Mouse (Mus musculus): ENCODE data around the gene Fam78b. TPM values are rescaled to one million over a fixed set of nuclear protein-coding genes. Genes with fewer than 3 reads are reported as not detected.

Fam78b gene
- polyA plus RNA-seq, 1 experiment, result 0.72 TPM

GRCm38 (mm10) chr1:167070306-167070705 is 69.1 kb downstream of the Fam78b start:
- no peaks in the 10 kb centered on the region for H3K27me3 ChIP-seq (ENCODE audit: control insufficient read depth, insufficient read depth, low read length)
- no peaks in the 10 kb centered on the region for H3K4me1 ChIP-seq (ENCODE audit: control insufficient read depth, insufficient read depth, insufficient read length)
- DNase-seq (ENCODE audit: low read depth in 1 of 2, low spot score in 2 of 2), result no peak
- H3K4me3 ChIP-seq (ENCODE audit: extremely low read depth, insufficient read depth, insufficient read length), result no peak overlapping the region
- no peak overlapping the region for H3K27ac ChIP-seq (ENCODE audit: insufficient read depth, low read length)
- TF ChIP-seq POLR2A (IDR thresholded peaks at IDR 0.05; ENCODE audit: low read depth, low read length) (no peak), CTCF (IDR thresholded peaks at IDR 0.05; ENCODE audit: extremely low read depth, insufficient read depth, insufficient read length, insufficient replicate concordance) (no peak)
- H3K36me3 ChIP-seq (ENCODE audit: control insufficient read depth, insufficient read depth, low read length), result no peaks in the 10 kb centered on the region
- 38% methylated on average over 6 of the region's 6 CpGs for WGBS

- Histone ChIP-seq H3K27me3 (ENCODE audit: control insufficient read depth, insufficient read depth, low read length) (no peaks in the 10 kb centered on the region), H3K36me3 (ENCODE audit: control insufficient read depth, insufficient read depth, low read length) (no peaks in the 10 kb centered on the region), H3K27ac (ENCODE audit: insufficient read depth, low read length) (no peak overlapping the region), H3K4me3 (ENCODE audit: extremely low read depth, insufficient read depth, insufficient read length) (no peak overlapping the region), H3K4me1 (ENCODE audit: control insufficient read depth, insufficient read depth, insufficient read length) (no peaks in the 10 kb centered on the region)
- DNase-seq (ENCODE audit: low read depth in 1 of 2, low spot score in 2 of 2), result no peak
- TF ChIP-seq POLR2A (IDR thresholded peaks at IDR 0.05; ENCODE audit: low read depth, low read length) (no peak), CTCF (IDR thresholded peaks at IDR 0.05; ENCODE audit: extremely low read depth, insufficient read depth, insufficient read length, insufficient replicate concordance) (no peak)
- WGBS, result 82% methylated on average over 8 of the region's 8 CpGs
These were observed 74.5 kb downstream of the Fam78b start for GRCm38 (mm10) chr1:167075726-167076125.

- DNase-seq (ENCODE audit: low read depth in 1 of 2, low spot score in 2 of 2), result no peak
- H3K4me1 ChIP-seq (ENCODE audit: control insufficient read depth, insufficient read depth, insufficient read length), result no peaks in the 10 kb centered on the region
- TF ChIP-seq POLR2A (IDR thresholded peaks at IDR 0.05; ENCODE audit: low read depth, low read length), result no peak
- no peak for TF ChIP-seq CTCF (IDR thresholded peaks at IDR 0.05; ENCODE audit: extremely low read depth, insufficient read depth, insufficient read length, insufficient replicate concordance)
- H3K27me3 ChIP-seq (ENCODE audit: control insufficient read depth, insufficient read depth, low read length), result no peaks in the 10 kb centered on the region
- H3K36me3 ChIP-seq (ENCODE audit: control insufficient read depth, insufficient read depth, low read length), result no peaks in the 10 kb centered on the region
- no peak overlapping the region for H3K27ac ChIP-seq (ENCODE audit: insufficient read depth, low read length)
- H3K4me3 ChIP-seq (ENCODE audit: extremely low read depth, insufficient read depth, insufficient read length), result no peak overlapping the region
- WGBS, result 36% methylated on average over 5 of the region's 5 CpGs
These were observed 78.3 kb downstream of the Fam78b start for GRCm38 (mm10) chr1:167079476-167079875.

- no peak overlapping the region for H3K27ac ChIP-seq (ENCODE audit: insufficient read depth, low read length)
- H3K27me3 ChIP-seq (ENCODE audit: control insufficient read depth, insufficient read depth, low read length), result no peaks in the 10 kb centered on the region
- no peak for TF ChIP-seq CTCF (IDR thresholded peaks at IDR 0.05; ENCODE audit: extremely low read depth, insufficient read depth, insufficient read length, insufficient replicate concordance)
- TF ChIP-seq POLR2A (IDR thresholded peaks at IDR 0.05; ENCODE audit: low read depth, low read length), result no peak
- H3K36me3 ChIP-seq (ENCODE audit: control insufficient read depth, insufficient read depth, low read length), result no peaks in the 10 kb centered on the region
- H3K4me1 ChIP-seq (ENCODE audit: control insufficient read depth, insufficient read depth, insufficient read length), result no peaks in the 10 kb centered on the region
- DNase-seq (ENCODE audit: low read depth in 1 of 2, low spot score in 2 of 2), result no peak
- WGBS, result 73% methylated on average over 3 of the region's 3 CpGs
- no peak overlapping the region for H3K4me3 ChIP-seq (ENCODE audit: extremely low read depth, insufficient read depth, insufficient read length)
These were observed 80.7 kb downstream of the Fam78b start for GRCm38 (mm10) chr1:167081946-167082345.

- Histone ChIP-seq H3K4me1 (ENCODE audit: control insufficient read depth, insufficient read depth, insufficient read length) (no peaks in the 10 kb centered on the region), H3K27me3 (ENCODE audit: control insufficient read depth, insufficient read depth, low read length) (no peaks in the 10 kb centered on the region), H3K27ac (ENCODE audit: insufficient read depth, low read length) (no peak overlapping the region), H3K36me3 (ENCODE audit: control insufficient read depth, insufficient read depth, low read length) (no peaks in the 10 kb centered on the region), H3K4me3 (ENCODE audit: extremely low read depth, insufficient read depth, insufficient read length) (no peak overlapping the region)
- TF ChIP-seq POLR2A (IDR thresholded peaks at IDR 0.05; ENCODE audit: low read depth, low read length) (no peak), CTCF (IDR thresholded peaks at IDR 0.05; ENCODE audit: extremely low read depth, insufficient read depth, insufficient read length, insufficient replicate concordance) (no peak)
- DNase-seq (ENCODE audit: low read depth in 1 of 2, low spot score in 2 of 2), result no peak
- WGBS, result 45% methylated on average over 4 of the region's 4 CpGs
These were observed 81.4 kb downstream of the Fam78b start for GRCm38 (mm10) chr1:167082506-167083100.

GRCm38 (mm10) chr1:167083181-167083580 is 82.0 kb downstream of the Fam78b start:
- TF ChIP-seq POLR2A (IDR thresholded peaks at IDR 0.05; ENCODE audit: low read depth, low read length) (no peak), CTCF (IDR thresholded peaks at IDR 0.05; ENCODE audit: extremely low read depth, insufficient read depth, insufficient read length, insufficient replicate concordance) (no peak)
- no peak for DNase-seq (ENCODE audit: low read depth in 1 of 2, low spot score in 2 of 2)
- no peaks in the 10 kb centered on the region for H3K27me3 ChIP-seq (ENCODE audit: control insufficient read depth, insufficient read depth, low read length)
- H3K4me3 ChIP-seq (ENCODE audit: extremely low read depth, insufficient read depth, insufficient read length), result no peak overlapping the region
- H3K36me3 ChIP-seq (ENCODE audit: control insufficient read depth, insufficient read depth, low read length), result no peaks in the 10 kb centered on the region
- H3K4me1 ChIP-seq (ENCODE audit: control insufficient read depth, insufficient read depth, insufficient read length), result no peaks in the 10 kb centered on the region
- WGBS, result 97% methylated on average over 2 of the region's 2 CpGs
- no peak overlapping the region for H3K27ac ChIP-seq (ENCODE audit: insufficient read depth, low read length)

- Histone ChIP-seq H3K27me3 (ENCODE audit: control insufficient read depth, insufficient read depth, low read length) (no peaks in the 10 kb centered on the region), H3K36me3 (ENCODE audit: control insufficient read depth, insufficient read depth, low read length) (no peaks in the 10 kb centered on the region), H3K4me1 (ENCODE audit: control insufficient read depth, insufficient read depth, insufficient read length) (no peaks in the 10 kb centered on the region), H3K27ac (ENCODE audit: insufficient read depth, low read length) (no peak overlapping the region), H3K4me3 (ENCODE audit: extremely low read depth, insufficient read depth, insufficient read length) (no peak overlapping the region)
- DNase-seq (ENCODE audit: low read depth in 1 of 2, low spot score in 2 of 2), result no peak
- TF ChIP-seq CTCF (IDR thresholded peaks at IDR 0.05; ENCODE audit: extremely low read depth, insufficient read depth, insufficient read length, insufficient replicate concordance), result no peak
- TF ChIP-seq POLR2A (IDR thresholded peaks at IDR 0.05; ENCODE audit: low read depth, low read length), result no peak
These were observed 83.1 kb downstream of the Fam78b start for GRCm38 (mm10) chr1:167084330-167084729.
